Mouse (Mus musculus): ENCODE results near the gene Hist1h2ag. TPM values are rescaled to one million over a fixed set of nuclear protein-coding genes. Genes with fewer than 3 reads are reported as not detected.
A peak's percentile ranks its signal among the peaks of the same experiment; 100 is the strongest.
"Not testable (repeated sequence)": the region's sequence is repeated elsewhere in the genome, so short reads cannot be mapped to it uniquely, and the experiment has no call there.

The Hist1h2ag gene
- total and polyA plus RNA-seq, 2 experiments from 2014 or later, result 252 TPM; not detected in 1

DNA sequence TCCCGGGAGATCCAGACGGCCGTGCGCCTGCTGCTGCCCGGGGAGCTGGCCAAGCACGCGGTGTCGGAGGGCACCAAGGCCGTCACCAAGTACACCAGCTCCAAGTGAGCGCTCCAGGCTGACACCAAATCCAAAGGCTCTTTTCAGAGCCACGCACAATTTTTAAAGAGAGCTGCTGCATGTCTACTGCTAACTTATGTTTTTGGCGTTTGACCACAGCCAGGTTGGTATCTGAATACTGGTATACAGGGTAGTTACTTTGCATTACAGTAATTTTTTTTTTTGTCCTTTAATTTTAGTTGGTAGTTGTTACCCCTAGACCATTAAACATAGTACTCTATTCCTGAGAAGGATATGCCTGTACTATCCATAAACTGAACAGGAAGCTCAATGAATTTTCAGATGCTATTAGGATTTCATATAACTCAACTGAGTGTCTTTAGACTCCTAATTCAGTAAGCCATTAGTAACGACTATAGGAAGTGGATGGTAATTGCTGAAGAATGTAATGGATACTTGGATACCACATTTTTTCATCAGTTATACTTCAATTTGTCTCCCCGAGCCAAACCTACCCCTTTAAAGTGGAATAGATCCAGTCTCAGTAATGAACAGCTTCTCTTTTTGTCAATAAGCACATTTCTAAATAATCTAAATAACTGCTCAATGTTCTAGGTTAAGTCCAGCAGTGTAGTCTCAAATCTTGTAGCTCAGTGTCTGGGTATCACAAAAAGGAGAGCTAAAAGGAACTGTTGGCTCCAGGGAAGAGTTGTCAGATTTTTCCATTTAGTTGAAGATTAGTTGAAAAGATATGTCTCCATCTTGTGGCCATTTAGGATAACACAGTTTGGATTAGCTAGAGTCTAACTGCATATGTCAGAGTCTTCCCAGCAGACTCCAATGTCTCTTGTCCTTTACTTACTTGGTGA is 1.0 kb upstream of the Hist1h2ag start:
- Histone ChIP-seq H3K4me3 (ENCODE audit: low read depth, low read length) (peak overlapping the region; percentile 38), H3K27ac (ENCODE audit: low read depth, low read length) (no peak overlapping the region), H3K9me3 (ENCODE audit: low read length) (no peaks in the 10 kb centered on the region), H3K4me1 (ENCODE audit: insufficient read depth, low read length) (peaks cover 7% of the 10 kb centered on the region; the same call in 1 of the 2 replicates), H3K27me3 (ENCODE audit: insufficient read depth, low read length) (no peaks in the 10 kb centered on the region), H3K9ac (replicated peaks; ENCODE audit: low read length, poor library complexity, severe bottlenecking) (no peak overlapping the region), H3K4me2 (ENCODE audit: low read depth, low read length, poor library complexity, severe bottlenecking) (peak overlapping the region; percentile 44), H3K36me3 (ENCODE audit: insufficient read depth, low read length) (no peaks in the 10 kb centered on the region)
- DNase-seq (ENCODE audit: low spot score) (peak; percentile 86), ATAC-seq (ENCODE audit: low FRiP score) (peak; percentile 32)
- peak; percentile 79 for TF ChIP-seq CTCF (IDR thresholded peaks at IDR 0.05)
- under 1% methylated on average over 9 of the region's 14 CpGs for WGBS

DNA sequence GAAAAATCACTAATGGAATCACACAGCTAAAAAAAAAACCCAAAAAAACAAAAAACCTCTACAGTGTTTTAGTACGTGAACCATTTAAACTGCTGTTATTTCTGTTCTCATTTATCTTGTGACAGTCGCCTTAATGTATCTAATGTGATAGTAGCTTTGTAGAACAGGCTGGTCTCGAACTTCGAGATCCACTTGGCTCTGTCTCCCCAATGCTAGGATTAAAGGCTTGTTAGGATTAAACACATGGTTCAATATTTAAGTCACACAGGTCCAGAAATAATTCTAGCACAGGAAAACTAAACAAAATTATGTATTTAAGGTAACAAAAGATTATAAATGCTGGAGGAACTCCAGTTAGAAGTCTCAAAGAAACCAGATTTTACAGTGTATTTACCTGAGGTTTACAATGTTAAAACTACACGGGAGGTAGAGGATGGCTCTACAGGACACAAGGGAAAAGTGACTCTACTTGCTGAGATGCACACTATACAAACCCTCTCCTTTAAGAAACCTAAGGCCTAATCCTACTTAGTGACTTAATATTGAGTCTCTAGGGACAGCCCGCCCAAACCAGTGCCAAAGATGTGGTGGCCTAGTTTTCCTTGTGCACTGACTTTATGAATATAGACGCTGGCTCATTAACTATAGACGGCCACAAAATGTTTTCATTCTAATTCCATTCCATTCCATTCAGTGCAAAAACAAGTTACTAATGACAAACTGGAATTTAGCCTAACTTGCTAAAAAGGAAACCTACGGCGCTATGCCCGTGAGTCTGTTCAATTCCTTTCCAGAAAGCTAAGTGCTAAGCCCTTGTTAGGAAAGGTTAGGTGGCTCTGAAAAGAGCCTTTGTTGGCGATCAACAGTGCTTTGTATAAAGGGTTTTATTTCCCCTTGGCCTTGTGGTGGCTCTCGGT is 835 bp downstream of the Hist1h2ag start:
- WGBS, result 2% methylated on average over 13 of the region's 13 CpGs
- Histone ChIP-seq H3K9ac (replicated peaks; ENCODE audit: low read length, poor library complexity, severe bottlenecking) (no peak overlapping the region), H3K36me3 (ENCODE audit: insufficient read depth, low read length) (no peaks in the 10 kb centered on the region), H3K27ac (ENCODE audit: low read depth, low read length) (no peak overlapping the region), H3K4me1 (ENCODE audit: insufficient read depth, low read length) (peaks cover 7% of the 10 kb centered on the region; the same call in 1 of the 2 replicates), H3K27me3 (ENCODE audit: insufficient read depth, low read length) (no peaks in the 10 kb centered on the region), H3K9me3 (ENCODE audit: low read length) (no peaks in the 10 kb centered on the region), H3K4me2 (ENCODE audit: low read depth, low read length, poor library complexity, severe bottlenecking) (peak overlapping the region; percentile 59), H3K4me3 (ENCODE audit: low read depth, low read length) (peak overlapping the region; percentile 36)
- ATAC-seq (ENCODE audit: low FRiP score) (no peak), DNase-seq (ENCODE audit: low spot score) (no peak)
- TF ChIP-seq CTCF (IDR thresholded peaks at IDR 0.05), result no peak

DNA sequence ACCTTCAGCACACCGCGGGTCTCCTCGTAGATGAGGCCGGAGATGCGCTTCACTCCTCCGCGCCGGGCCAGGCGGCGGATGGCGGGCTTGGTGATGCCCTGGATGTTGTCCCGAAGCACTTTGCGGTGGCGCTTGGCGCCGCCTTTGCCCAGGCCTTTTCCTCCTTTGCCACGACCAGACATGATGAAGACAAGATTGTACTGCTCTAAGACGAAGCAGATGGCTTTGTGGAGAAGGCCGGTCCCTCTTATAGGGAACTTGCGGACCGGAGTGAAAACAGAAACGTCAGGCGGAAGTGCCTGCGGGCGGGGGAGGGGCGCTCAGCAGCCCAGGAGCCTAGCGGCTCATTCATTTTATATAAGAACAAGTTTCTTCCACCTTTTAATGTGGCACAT is 1.6 kb downstream of the Hist1h2ag start, which contains the start of gene Hist1h4i:
Hist1h4i (minus strand) TSS at position 221 of the 395 bp plus-strand sequence.
- not testable (repeated sequence) for H3K36me3 ChIP-seq (ENCODE audit: insufficient read depth, low read length); H3K9me3 ChIP-seq (ENCODE audit: low read length); H3K9ac ChIP-seq (replicated peaks; ENCODE audit: low read length, poor library complexity, severe bottlenecking); H3K27me3 ChIP-seq (ENCODE audit: insufficient read depth, low read length)
- under 1% methylated on average over 21 of the region's 27 CpGs for WGBS
- Histone ChIP-seq H3K4me2 (ENCODE audit: low read depth, low read length, poor library complexity, severe bottlenecking) (peak within 1 kb of the TSS; percentile 59), H3K4me1 (ENCODE audit: insufficient read depth, low read length) (peaks cover 13% of the 10 kb centered on the region), H3K4me3 (ENCODE audit: low read depth, low read length) (peak within 1 kb of the TSS; percentile 36), H3K27ac (ENCODE audit: low read depth, low read length) (0 out of 2 replicates have a peak within 1 kb of the TSS, but pooled peaks have one; percentile 47)
- ATAC-seq (ENCODE audit: low FRiP score) (peak; percentile 52), DNase-seq (ENCODE audit: low spot score) (peak; percentile 96)

DNA sequence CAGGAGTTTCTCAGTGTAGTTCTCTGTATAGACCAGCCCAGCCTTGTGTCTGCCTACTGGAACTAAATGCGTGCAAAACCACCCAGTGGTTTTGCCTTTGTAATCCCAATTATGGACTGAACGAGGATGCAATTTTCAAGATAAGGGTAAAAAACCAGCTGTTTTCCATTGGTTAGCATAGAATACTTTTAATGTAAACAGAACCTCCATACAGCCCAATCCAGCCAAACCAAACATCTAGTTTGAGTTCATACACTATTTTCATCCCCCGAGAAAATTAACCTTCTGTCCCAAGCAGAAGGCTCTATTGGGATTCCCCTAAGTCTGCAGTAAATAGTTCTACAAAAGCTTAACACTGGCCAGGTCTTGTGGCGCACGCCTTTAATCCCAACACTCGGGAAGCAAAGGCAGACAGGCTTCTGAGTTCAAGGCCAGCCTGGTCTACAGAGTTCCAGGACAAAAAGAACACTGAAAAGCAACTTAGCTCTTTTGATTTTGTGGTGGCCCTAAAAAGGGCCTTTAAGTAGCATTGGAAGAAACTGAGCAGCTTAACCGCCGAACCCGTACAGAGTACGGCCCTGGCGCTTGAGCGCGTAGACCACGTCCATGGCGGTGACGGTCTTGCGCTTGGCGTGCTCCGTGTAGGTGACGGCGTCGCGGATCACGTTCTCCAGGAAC is 2.1 kb downstream of the Hist1h2ag start:
- 2% methylated on average over 17 of the region's 24 CpGs for WGBS
- ATAC-seq (ENCODE audit: low FRiP score) (0 out of 2 replicates have a peak, but pooled peaks have one; percentile 2), DNase-seq (ENCODE audit: low spot score) (peak; percentile 27)
- no peaks in the 10 kb centered on the region for H3K27me3 ChIP-seq (ENCODE audit: insufficient read depth, low read length)
- H3K9me3 ChIP-seq (ENCODE audit: low read length), result no peaks in the 10 kb centered on the region
- H3K9ac ChIP-seq (replicated peaks; ENCODE audit: low read length, poor library complexity, severe bottlenecking), result no peak overlapping the region
- H3K4me3 ChIP-seq (ENCODE audit: low read depth, low read length), result peak overlapping the region; percentile 36
- peaks cover 14% of the 10 kb centered on the region for H3K4me1 ChIP-seq (ENCODE audit: insufficient read depth, low read length)
- H3K4me2 ChIP-seq (ENCODE audit: low read depth, low read length, poor library complexity, severe bottlenecking), result peak overlapping the region; percentile 59
- H3K36me3 ChIP-seq (ENCODE audit: insufficient read depth, low read length), result no peaks in the 10 kb centered on the region
- no peak for TF ChIP-seq CTCF (IDR thresholded peaks at IDR 0.05)
- H3K27ac ChIP-seq (ENCODE audit: low read depth, low read length), result 0 out of 2 replicates have a peak overlapping the region, but pooled peaks have one; percentile 47

DNA sequence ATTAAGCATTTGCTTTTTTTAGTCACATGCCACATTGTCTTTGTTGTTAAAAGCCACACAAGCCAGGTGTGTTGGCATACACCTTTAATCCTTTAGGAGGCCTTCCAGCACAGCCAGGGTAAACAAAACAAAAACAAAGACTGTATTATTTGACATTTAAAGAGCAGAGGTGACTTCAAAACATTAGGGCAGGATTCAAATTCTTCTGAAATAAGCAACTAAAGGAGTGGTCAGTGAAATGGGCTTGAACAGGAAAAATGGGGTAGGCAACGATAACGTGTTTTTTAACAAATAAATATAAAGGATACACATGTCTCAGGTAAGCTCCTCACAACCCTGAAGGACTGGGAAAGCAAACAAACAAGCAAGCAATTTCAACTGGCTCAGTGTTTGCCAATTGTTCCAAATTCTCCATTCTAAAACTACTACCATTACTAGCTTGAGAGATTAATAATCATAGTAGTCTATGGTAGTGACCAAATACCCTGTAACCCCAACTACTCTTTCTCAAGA is 2.7 kb downstream of the Hist1h2ag start:
- peaks cover 14% of the 10 kb centered on the region for H3K4me1 ChIP-seq (ENCODE audit: insufficient read depth, low read length)
- no peak for DNase-seq (ENCODE audit: low spot score)
- peak overlapping the region; percentile 59 for H3K4me2 ChIP-seq (ENCODE audit: low read depth, low read length, poor library complexity, severe bottlenecking)
- no peak for ATAC-seq (ENCODE audit: low FRiP score)
- no peaks in the 10 kb centered on the region for H3K9me3 ChIP-seq (ENCODE audit: low read length)
- H3K27ac ChIP-seq (ENCODE audit: low read depth, low read length), result no peak overlapping the region
- 0 out of 2 replicates have a peak overlapping the region, but pooled peaks have one; percentile 36 for H3K4me3 ChIP-seq (ENCODE audit: low read depth, low read length)
- no peaks in the 10 kb centered on the region for H3K36me3 ChIP-seq (ENCODE audit: insufficient read depth, low read length)
- TF ChIP-seq CTCF (IDR thresholded peaks at IDR 0.05), result no peak
- 8% methylated on average over 2 of the region's 2 CpGs for WGBS
- no peaks in the 10 kb centered on the region for H3K27me3 ChIP-seq (ENCODE audit: insufficient read depth, low read length)
- H3K9ac ChIP-seq (replicated peaks; ENCODE audit: low read length, poor library complexity, severe bottlenecking), result no peak overlapping the region
